Mouse (Mus musculus) ES-CJ7 (cell line): Measurements from ENCODE around the gene Pgm1.

Experiments
- DNase-seq: peaks from one replicate; pipeline ENCODE4 v3.0.0; 2011; ENCODE audit warnings: low read depth, low spot score

The Pgm1 gene

GRCm38 (mm10) chr4:99957186-99957585 lies 28.0 kb downstream of the Pgm1 start:
- DNase-seq: no peak

GRCm38 (mm10) chr4:99958084-99958815 lies 29.0 kb downstream of the Pgm1 start:
- DNase-seq: no peak

GRCm38 (mm10) chr4:99959308-99959707 lies 30.1 kb downstream of the Pgm1 start:
- DNase-seq: no peak

GRCm38 (mm10) chr4:99966555-99966954 lies 37.3 kb downstream of the Pgm1 start:
- DNase-seq: no peak

- DNase-seq: no peak
Observed at GRCm38 (mm10) chr4:99969328-99969727, 40.1 kb downstream of the Pgm1 start.

- DNase-seq: no peak
Observed at GRCm38 (mm10) chr4:99970097-99970496, 40.9 kb downstream of the Pgm1 start.

- no peak for DNase-seq
Observed at GRCm38 (mm10) chr4:99972886-99973285, 43.7 kb downstream of the Pgm1 start.

- no peak for DNase-seq
Observed at GRCm38 (mm10) chr4:99973931-99974330, 44.7 kb downstream of the Pgm1 start.

GRCm38 (mm10) chr4:99974375-99974774 lies 45.2 kb downstream of the Pgm1 start:
- DNase-seq: no peak

- no peak for DNase-seq
Observed at GRCm38 (mm10) chr4:99979326-99979725, 50.1 kb downstream of the Pgm1 start.

- no peak for DNase-seq
Observed at GRCm38 (mm10) chr4:99981216-99981615, 52.0 kb downstream of the Pgm1 start.

- no peak for DNase-seq
Observed at GRCm38 (mm10) chr4:99983652-99984368, 54.6 kb downstream of the Pgm1 start.

- no peak for DNase-seq
Observed at GRCm38 (mm10) chr4:99984369-99984752, 55.1 kb downstream of the Pgm1 start.

- no peak for DNase-seq
Observed at GRCm38 (mm10) chr4:99985086-99985485, 55.9 kb downstream of the Pgm1 start.

- no peak for DNase-seq
Observed at GRCm38 (mm10) chr4:99985631-99986030, 56.4 kb downstream of the Pgm1 start.

GRCm38 (mm10) chr4:99986609-99987008 lies 57.4 kb downstream of the Pgm1 start:
- no peak for DNase-seq

- DNase-seq: no peak
Observed at GRCm38 (mm10) chr4:99988771-99989170, 59.6 kb downstream of the Pgm1 start.

- DNase-seq: no peak
Observed at GRCm38 (mm10) chr4:100000971-100001370, 71.8 kb downstream of the Pgm1 start.

GRCm38 (mm10) chr4:100001806-100002205 lies 72.6 kb downstream of the Pgm1 start:
- no peak for DNase-seq

- no peak for DNase-seq
Observed at GRCm38 (mm10) chr4:100007721-100008120, 78.5 kb downstream of the Pgm1 start.

- peak; percentile 74 for DNase-seq
Observed at GRCm38 (mm10) chr4:100008371-100009090, 79.3 kb downstream of the Pgm1 start.

GRCm38 (mm10) chr4:100009211-100009678 lies 80.0 kb downstream of the Pgm1 start:
- no peak for DNase-seq
